Mouse (Mus musculus): ENCODE results near the gene Gm11007.
"Not testable (repeated sequence)": the region's sequence is repeated elsewhere in the genome, so short reads cannot be mapped to it uniquely, and the experiment has no call there.

Gene Gm11007

GRCm38 (mm10) chr2:175643678-175644077 lies at the start of gene Gm11007:
Gene Gm11007, plus strand, starts transcription at chr2:175643978.
- not testable (repeated sequence) for DNase-seq (ENCODE audit: low spot score)
